Mouse (Mus musculus): ENCODE results near the gene Sox18.

DNA sequence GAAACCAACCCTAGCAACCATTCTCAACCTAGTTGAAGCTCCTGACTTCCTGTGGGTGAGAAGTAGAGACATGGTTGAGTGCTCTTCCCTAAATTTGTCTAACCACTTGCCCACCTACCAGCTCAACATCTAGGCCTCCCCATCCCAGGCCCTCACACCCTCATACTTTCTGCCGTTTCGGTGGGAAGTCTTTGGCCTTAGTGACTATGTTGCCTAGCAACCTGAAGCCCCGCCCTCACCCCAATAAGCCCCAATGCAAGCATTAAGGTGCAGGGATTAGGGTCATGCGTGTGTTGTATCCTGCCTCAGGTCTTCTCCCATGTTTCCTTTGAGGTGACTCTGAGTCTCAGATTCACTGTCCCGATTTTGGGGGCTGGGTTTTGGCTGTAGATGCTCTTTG is 26.8 kb upstream of the Sox18 start, which contains the start of gene Lkaaear1:
- TF ChIP-seq CTCF (IDR thresholded peaks at IDR 0.05; ENCODE audit: extremely low read depth, insufficient read depth, insufficient read length, insufficient replicate concordance) (no peak), POLR2A (IDR thresholded peaks at IDR 0.05; ENCODE audit: low read depth, low read length) (no peak)
